Mouse (Mus musculus) forebrain, embryonic 12.5 days (tissue): ENCODE results near the gene Esp8. TPM values are rescaled to one million over a fixed set of nuclear protein-coding genes. Genes with fewer than 3 reads are reported as not detected.
"Not testable (repeated sequence)": the region's sequence is repeated elsewhere in the genome, so short reads cannot be mapped to it uniquely, and the experiment has no call there.

ENCODE experiments used
- ATAC-seq: fragments of 200-750 bp; cut with Nextera tagmentation; 2 replicates; pipeline ENCODE4 v1.8.0; 2017; ENCODE audit warnings: moderate TSS enrichment; ENCODE audit not compliant: low FRiP score
- H3K27ac ChIP-seq: fragments of 300-500 bp; sonication (generic); 2 replicates; pipeline ENCODE4 v1.5.1; 2016; ENCODE audit warnings: mild to moderate bottlenecking
- H3K27me3 ChIP-seq: fragments of 300-500 bp; sonication (generic); 2 replicates; pipeline ENCODE4 v1.6.1; 2016; ENCODE audit warnings: mild to moderate bottlenecking
- H3K36me3 ChIP-seq: fragments of 300-500 bp; sonication (generic); replicated peaks from 2 replicates; pipeline ENCODE4 v1.6.1; 2016; ENCODE audit warnings: mild to moderate bottlenecking
- H3K4me1 ChIP-seq: fragments of 300-500 bp; sonication (generic); 2 replicates; pipeline ENCODE4 v1.6.1; 2016
- H3K4me2 ChIP-seq: fragments of 300-500 bp; sonication (generic); 2 replicates; pipeline ENCODE4 v1.6.1; 2016; ENCODE audit warnings: mild to moderate bottlenecking, moderate library complexity
- H3K4me3 ChIP-seq: fragments of 300-500 bp; sonication (generic); replicated peaks from 2 replicates; pipeline ENCODE4 v1.5.1; 2016; ENCODE audit warnings: mild to moderate bottlenecking
- H3K9ac ChIP-seq: fragments of 300-500 bp; sonication (generic); 2 replicates; pipeline ENCODE4 v1.6.1; 2016; ENCODE audit warnings: mild to moderate bottlenecking
- H3K9me3 ChIP-seq: fragments of 300-500 bp; sonication (generic); 2 replicates; pipeline ENCODE4 v1.6.1; 2016
- WGBS: fragments of 180-500 bp; shearing (Covaris S2); methylation state at CpG from one replicate; pipeline ENCODE4 v1.1.7; 2016; 5-methylcytosine and 5-hydroxymethylcytosine counted together
- polyA plus RNA-seq: library from polyadenylated mRNA; unstranded; fragments of >200 nt; fragmentation: Nextera tagmentation; extraction: Ambion mirVana; gene quantifications from 2 replicates; pipeline ENCODE4 v1.2.1, GENCODE M21; 2016

Gene Esp8
- polyA plus RNA-seq = not detected in 2 replicates

- H3K9me3 ChIP-seq = no peaks in the 10 kb centered on the region
- no peak within 1 kb of the TSS for H3K27ac ChIP-seq
- H3K4me3 ChIP-seq = no peak within 1 kb of the TSS
- ATAC-seq = peak; percentile 51; the same call in 1 of the 2 replicates
- H3K9ac ChIP-seq = no peak within 1 kb of the TSS
- WGBS = 31% methylated on average over 3 of the region's 3 CpGs
- H3K27me3 ChIP-seq = no peaks in the 10 kb centered on the region
- no peak within 1 kb of the TSS for H3K4me2 ChIP-seq
- H3K36me3 ChIP-seq = no peaks in the 10 kb centered on the region
- peaks cover 4% of the 10 kb centered on the region; the same call in 1 of the 2 replicates for H3K4me1 ChIP-seq
Observed at GRCm38 (mm10) chr17:40519818-40520217, at the start of gene Esp8. TSS of gene Esp8 (plus strand) at chr17:40520022.

- H3K9me3 ChIP-seq, H3K4me2 ChIP-seq, H3K4me1 ChIP-seq, H3K36me3 ChIP-seq, H3K27me3 ChIP-seq, H3K9ac ChIP-seq, H3K27ac ChIP-seq, H3K4me3 ChIP-seq, ATAC-seq: not testable (repeated sequence)
- WGBS = 79% methylated on average over 10 of the region's 10 CpGs
Observed at GRCm38 (mm10) chr17:40483566-40483965, 36.3 kb upstream of the Esp8 start.

- H3K4me3 ChIP-seq, H3K4me1 ChIP-seq, H3K9ac ChIP-seq, H3K4me2 ChIP-seq, ATAC-seq, H3K27ac ChIP-seq, H3K27me3 ChIP-seq, H3K9me3 ChIP-seq, H3K36me3 ChIP-seq: not testable (repeated sequence)
- 91% methylated on average over 4 of the region's 4 CpGs for WGBS
Observed at GRCm38 (mm10) chr17:40495468-40496185, 24.2 kb upstream of the Esp8 start.

DNA sequence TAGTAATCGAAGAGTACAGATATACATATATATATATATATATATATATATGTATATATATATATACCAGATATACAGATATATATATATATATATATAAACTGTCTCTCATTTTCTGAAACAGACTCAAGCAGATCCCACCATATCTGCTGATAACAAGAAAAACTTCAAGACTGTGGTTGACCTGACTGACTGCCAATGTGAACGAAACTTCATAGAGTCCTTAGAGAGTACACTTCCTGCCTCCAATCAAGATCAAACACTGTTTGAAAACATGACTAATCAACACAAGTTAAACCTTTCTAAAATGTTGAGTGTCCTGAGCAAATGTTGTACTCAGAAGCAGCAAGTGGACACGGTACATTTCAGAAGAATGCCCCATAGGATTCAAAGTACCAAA lies 10.0 kb downstream of the Esp8 start:
- WGBS = 78% methylated on average over 3 of the region's 3 CpGs
- Histone ChIP-seq H3K9ac (no peak overlapping the region), H3K4me3 (no peak overlapping the region), H3K9me3 (no peaks in the 10 kb centered on the region), H3K27me3 (no peaks in the 10 kb centered on the region), H3K36me3 (no peaks in the 10 kb centered on the region), H3K4me2 (no peak overlapping the region), H3K4me1 (no peaks in the 10 kb centered on the region), H3K27ac (no peak overlapping the region)
- no peak for ATAC-seq

DNA sequence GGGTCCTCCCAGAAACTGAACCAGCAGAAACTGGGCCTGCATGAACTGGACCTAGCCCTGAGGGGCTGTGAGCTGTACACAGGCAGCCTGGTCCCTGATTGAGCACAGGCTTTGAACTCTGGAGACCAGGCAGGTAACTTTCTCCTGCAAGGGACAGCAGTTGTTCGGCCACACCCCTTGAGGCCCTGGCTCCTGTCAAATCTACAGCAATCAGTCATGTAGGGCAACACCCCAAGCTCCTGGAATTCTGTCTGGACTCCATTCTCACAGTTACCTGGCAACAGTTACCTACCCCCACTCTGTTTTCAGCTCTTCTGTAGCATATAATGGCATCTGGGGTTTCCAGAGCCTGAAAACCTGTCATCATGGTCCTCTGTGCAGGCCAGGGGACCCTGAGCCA lies 11.3 kb downstream of the Esp8 start:
- H3K4me2 ChIP-seq = no peak overlapping the region
- 77% methylated on average over 1 of the region's 1 CpGs for WGBS
- no peak for ATAC-seq
- H3K27me3 ChIP-seq = no peaks in the 10 kb centered on the region
- no peaks in the 10 kb centered on the region for H3K36me3 ChIP-seq
- H3K4me3 ChIP-seq = no peak overlapping the region
- H3K9ac ChIP-seq = no peak overlapping the region
- H3K27ac ChIP-seq = no peak overlapping the region
- H3K4me1 ChIP-seq = no peaks in the 10 kb centered on the region
- no peaks in the 10 kb centered on the region for H3K9me3 ChIP-seq

GRCm38 (mm10) chr17:40547005-40547404 lies 27.2 kb downstream of the Esp8 start:
- not testable (repeated sequence) for H3K27me3 ChIP-seq

GRCm38 (mm10) chr17:40553470-40553869 lies 33.6 kb downstream of the Esp8 start:
- 80% methylated on average over 1 of the region's 1 CpGs for WGBS
- H3K27me3 ChIP-seq = no peaks in the 10 kb centered on the region
- no peaks in the 10 kb centered on the region for H3K4me1 ChIP-seq
- H3K4me3 ChIP-seq = no peak overlapping the region
- H3K9ac ChIP-seq = no peak overlapping the region
- no peak overlapping the region for H3K4me2 ChIP-seq
- no peak for ATAC-seq
- no peaks in the 10 kb centered on the region for H3K9me3 ChIP-seq
- no peaks in the 10 kb centered on the region for H3K36me3 ChIP-seq
- H3K27ac ChIP-seq = no peak overlapping the region

More at GRCm38 (mm10) chr17:40547005-40547404, 27.2 kb downstream of the Esp8 start:
- H3K4me1 ChIP-seq, ATAC-seq, H3K4me2 ChIP-seq, H3K27ac ChIP-seq, H3K9ac ChIP-seq, H3K36me3 ChIP-seq, H3K4me3 ChIP-seq, H3K9me3 ChIP-seq: not testable (repeated sequence)
- 81% methylated on average over 5 of the region's 5 CpGs for WGBS

DNA sequence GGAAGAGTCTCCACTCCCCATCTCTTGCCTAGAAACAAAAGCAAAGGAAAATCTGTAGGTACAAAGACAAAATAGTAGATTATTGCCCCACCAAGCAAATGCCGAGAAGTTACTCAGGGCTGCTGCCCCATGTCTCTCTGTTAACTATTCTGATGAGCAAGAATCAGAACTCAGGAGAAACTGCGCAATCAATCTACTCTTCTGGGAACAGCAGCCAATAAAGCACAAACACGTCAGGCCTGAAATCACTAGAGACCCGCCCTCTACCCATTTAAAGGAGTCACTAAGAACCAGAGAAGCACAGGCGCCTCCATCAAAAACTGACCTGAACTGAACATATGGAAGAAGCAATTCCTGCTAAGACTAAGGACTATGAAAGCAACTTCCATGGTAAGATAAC lies 41.4 kb downstream of the Esp8 start, which contains the start of gene Esp6:
Gene Esp6, plus strand, starts transcription at position 301 of the 400 bp plus-strand sequence.
- H3K27me3 ChIP-seq = no peaks in the 10 kb centered on the region
- H3K27ac ChIP-seq = no peak within 1 kb of the TSS
- 89% methylated on average over 5 of the region's 5 CpGs for WGBS
- H3K36me3 ChIP-seq = no peaks in the 10 kb centered on the region
- no peak within 1 kb of the TSS for H3K4me2 ChIP-seq
- H3K4me1 ChIP-seq = no peaks in the 10 kb centered on the region
- no peaks in the 10 kb centered on the region for H3K9me3 ChIP-seq
- ATAC-seq = no peak
- no peak within 1 kb of the TSS for H3K9ac ChIP-seq
- H3K4me3 ChIP-seq = no peak within 1 kb of the TSS

Other genes with a start within 250 kb of the Esp8 start
- not detected in 2 replicates for gene Crisp1, start 200.8 kb upstream of the Esp8 start, polyA plus RNA-seq
- not detected in 2 replicates for gene Esp6, start 41.5 kb downstream of the Esp8 start, polyA plus RNA-seq
- not detected in 2 replicates for gene Esp4, start 78.6 kb downstream of the Esp8 start, polyA plus RNA-seq
- not detected in 2 replicates for gene Esp3, start 112.1 kb downstream of the Esp8 start, polyA plus RNA-seq
- not detected in 2 replicates for gene Esp1, start 207.1 kb downstream of the Esp8 start, polyA plus RNA-seq